Mouse (Mus musculus) adrenal gland, postnatal 10 days (tissue): ENCODE measurements around the gene Mfge8. TPM values are rescaled to one million over a fixed set of nuclear protein-coding genes. Genes with fewer than 3 reads are reported as not detected.
A peak's percentile ranks its signal among the peaks of the same experiment; 100 is the strongest.

Source experiments
- DNase-seq: peaks from one replicate; pipeline ENCODE4 v3.0.0; 2021; ENCODE audit warnings: mixed read lengths
- long read RNA-seq, 2 experiments: library from polyadenylated mRNA; stranded (forward); transcript quantifications; one replicate each; pipeline ENCODE4 v2.0.0; 2021
- total RNA-seq, 2 experiments: library from RNA; stranded (reverse); gene quantifications; 2 replicates each; pipeline ENCODE4 v1.2.3; 2021

Mfge8 gene
- total RNA-seq = 100 to 1,000 TPM; 231 to 232 TPM
- long read RNA-seq, experiment 1, transcript Mfge8-209 (6 exons, 2,330 nt) = minor isoform, 7 of 428 reads
- long read RNA-seq, experiment 1, transcript Mfge8-201 (10 exons, 2,125 nt) = minor isoform, 50 of 428 reads
- long read RNA-seq, experiment 1, transcript Mfge8-202 (9 exons, 2,008 nt) = major isoform, 337 of 428 reads
- long read RNA-seq, experiment 1, transcript Mfge8-206 (3 exons, 928 nt) = minor isoform, 5 of 428 reads
- long read RNA-seq, experiment 1, partial matches to known transcripts = 26 of 428 reads
- long read RNA-seq, experiment 1, other reads (novel, unspliced or antisense) = 3 of 428 reads
- long read RNA-seq, experiment 2, transcript Mfge8-209 (6 exons, 2,330 nt) = minor isoform, 5 of 235 reads
- long read RNA-seq, experiment 2, transcript Mfge8-201 (10 exons, 2,125 nt) = minor isoform, 26 of 235 reads
- long read RNA-seq, experiment 2, transcript Mfge8-202 (9 exons, 2,008 nt) = major isoform, 178 of 235 reads
- long read RNA-seq, experiment 2, partial matches to known transcripts = 11 of 235 reads
- long read RNA-seq, experiment 2, other reads (novel, unspliced or antisense) = 13 of 235 reads

DNA sequence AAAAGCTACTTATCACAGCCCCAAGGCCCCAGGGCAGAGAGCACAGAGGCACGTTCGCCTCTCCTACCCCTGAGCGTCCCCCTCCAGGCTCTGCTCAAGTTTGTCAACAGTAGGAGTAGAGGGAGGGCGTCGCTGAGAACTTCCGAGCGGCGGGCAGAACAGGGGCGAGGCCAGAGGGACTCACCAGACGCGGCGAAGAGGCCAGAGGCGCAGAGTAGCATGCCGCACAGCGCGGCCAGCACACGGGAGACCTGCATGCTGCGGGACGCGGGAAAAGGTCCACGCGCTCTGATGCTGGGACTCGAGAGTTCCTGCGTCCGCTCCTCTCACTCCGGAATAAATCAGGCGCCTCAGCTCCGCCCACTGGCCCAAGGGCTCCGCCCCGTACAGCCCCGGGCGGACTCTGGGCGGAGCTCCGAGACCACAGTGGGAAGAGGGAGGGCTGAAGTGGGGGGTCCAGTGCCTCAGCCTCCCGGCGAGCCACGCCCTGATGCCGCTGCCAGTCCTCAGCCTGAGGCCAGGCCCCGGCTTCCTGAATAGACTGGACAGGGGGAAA is at the start of gene Mfge8:
Gene Mfge8 (minus strand): TSS at position 350 of the 556 bp plus-strand sequence.
- peak; percentile 93 for DNase-seq

DNA sequence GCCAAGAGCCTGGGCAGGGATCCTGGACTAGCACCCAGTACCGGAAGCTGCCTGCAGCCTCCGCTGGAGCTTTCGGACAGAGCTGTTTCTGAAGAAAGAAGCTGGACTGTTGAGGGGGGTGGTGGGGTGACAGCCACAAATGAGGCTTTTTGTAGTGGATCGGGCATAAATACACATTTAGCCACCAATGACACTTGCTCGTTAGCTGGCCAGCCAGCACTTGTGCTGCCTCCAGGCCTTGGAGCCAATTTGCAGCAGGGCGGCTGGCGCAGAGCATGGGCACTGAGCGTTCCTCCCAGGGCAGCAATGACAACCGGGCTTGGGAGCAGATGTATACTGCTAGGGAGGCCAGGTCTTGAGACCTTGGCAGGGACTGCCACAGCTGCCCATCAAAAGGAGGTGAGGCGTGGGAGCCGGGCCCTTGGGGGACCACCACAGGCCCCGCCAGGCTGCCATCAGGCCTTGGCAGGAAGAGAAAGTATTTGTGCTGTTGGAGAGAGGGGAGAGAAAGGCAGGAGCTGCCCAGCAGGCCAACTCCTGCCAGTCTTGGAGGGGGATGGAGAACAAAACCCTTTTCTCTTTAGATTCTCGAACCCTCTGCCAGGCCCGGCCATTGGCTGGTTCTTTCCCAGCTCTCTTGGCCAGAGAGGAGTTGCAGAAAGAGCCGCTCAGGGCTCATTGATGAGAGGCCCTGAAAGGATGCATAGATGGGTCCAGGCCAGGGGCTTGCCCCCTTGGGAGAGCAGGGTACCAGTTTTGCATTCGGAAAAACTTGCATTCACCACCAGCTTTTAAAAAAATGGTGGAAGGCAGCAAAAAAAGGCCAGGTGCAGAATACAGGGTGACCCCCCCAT is 45.9 kb upstream of the Mfge8 start:
- peak; percentile 46 for DNase-seq

DNA sequence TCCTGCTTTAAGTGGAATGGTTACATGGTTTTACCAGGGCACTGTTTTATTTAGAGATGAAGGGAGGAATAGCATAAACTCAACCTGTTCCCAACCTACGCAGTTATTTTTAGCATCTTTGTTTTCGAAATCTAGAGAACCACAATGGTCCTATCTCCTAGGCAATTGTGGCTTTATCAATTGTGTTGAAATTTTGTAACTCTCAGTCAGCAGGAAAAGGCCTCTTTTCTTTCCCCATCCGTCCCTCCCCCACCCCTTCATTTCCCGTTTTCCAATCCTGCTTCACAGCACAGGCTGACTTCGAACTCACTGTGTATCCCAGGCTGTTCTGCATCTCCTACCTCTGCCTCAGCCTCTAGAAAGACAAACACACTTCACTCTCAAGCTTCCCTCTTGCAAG is 45.1 kb upstream of the Mfge8 start:
- DNase-seq = no peak

DNA sequence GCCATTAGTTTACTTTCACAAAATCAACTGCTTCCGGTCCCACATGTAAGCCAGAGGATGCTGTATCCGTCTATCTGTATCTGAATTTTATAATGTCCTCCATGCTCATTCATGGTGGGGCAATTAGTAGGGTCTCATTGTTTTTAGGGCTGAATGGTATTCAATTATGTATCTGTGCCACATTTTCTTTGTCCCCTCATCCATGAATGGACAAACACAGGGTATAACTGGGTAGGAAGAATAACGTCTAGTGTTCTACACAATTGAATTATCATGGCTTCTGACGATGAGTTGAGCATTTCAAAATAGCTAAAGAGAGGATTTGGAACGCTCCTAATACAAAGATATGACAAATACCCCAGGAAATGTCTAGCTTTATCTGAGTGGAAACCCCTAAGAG is 42.6 kb upstream of the Mfge8 start:
- no peak for DNase-seq

DNA sequence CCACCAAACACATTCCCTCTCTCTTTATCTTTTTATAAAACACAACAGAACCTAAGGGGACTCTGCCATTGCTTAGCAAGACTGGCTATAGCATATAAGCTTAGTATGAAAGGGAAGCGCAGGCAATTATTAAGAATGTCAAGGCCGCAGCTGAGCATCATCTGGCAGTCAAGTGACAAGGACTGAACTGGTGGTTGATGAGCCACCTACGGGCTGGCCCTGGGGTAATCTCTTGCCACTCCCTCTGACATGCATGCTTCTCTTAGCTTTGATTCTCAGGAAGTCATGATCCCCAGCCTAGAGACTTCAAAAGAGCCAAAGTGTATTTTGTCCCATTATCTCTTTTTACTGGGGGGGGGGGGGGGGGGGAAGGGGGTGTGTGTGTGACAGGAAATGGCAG is 41.7 kb upstream of the Mfge8 start:
- peak; percentile 64 for DNase-seq

DNA sequence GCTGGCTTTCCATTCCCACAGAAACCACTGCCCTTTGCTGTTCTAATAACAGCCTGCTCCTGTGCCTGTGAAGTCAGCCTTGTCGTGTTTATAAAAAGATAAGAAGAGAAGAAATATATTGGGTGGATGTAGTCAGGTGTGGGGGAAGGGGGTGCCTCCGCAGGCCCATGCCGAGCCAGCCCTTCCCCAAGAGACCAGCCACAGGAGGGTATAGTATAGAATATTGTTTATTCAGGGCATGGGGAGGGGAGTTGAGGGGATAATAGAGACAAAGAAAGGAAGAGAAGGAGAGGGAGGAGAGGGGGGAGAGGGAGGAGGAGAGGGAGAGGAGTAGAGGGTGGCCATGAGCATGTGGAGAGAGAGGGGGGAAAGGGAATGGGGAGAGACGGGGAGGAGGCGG is 40.4 kb upstream of the Mfge8 start:
- no peak for DNase-seq

DNA sequence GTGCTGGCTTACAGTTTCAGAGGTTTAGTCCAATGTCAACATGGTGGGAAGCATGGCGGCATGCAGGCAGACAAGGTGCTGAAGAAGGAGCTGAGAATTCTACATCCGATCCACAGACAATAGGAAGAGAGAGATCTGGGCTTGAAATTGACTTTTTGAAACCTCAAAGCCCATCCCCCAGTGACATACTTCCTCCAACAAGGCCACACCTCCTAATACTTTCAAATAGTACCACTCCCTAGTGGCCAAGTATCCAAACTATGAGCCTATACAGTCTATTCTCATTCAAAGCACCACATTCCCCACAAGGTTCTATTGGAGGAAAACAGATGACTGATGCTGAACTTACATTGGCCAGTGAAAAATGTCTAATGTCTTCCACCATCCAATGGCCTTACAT is 38.7 kb upstream of the Mfge8 start:
- no peak for DNase-seq

DNA sequence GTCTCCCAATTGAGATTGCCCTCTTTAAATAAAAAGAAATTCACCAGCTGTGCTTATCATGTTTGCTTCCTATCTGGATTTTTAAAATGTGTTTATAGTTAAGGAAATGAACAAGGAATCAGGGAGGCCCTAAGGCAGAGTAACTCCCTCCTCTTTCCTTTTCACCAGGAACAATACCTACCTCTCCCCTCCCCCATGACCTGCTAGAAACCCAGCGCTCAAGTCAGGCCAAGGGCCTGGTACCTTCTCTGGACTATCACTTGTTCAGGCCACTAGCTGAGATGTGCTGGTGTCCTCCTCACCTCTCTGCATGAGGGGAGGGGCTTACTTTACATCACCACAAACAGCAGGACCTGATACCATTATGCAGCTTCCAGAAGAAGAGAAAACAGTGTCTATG is 34.6 kb upstream of the Mfge8 start:
- no peak for DNase-seq

DNA sequence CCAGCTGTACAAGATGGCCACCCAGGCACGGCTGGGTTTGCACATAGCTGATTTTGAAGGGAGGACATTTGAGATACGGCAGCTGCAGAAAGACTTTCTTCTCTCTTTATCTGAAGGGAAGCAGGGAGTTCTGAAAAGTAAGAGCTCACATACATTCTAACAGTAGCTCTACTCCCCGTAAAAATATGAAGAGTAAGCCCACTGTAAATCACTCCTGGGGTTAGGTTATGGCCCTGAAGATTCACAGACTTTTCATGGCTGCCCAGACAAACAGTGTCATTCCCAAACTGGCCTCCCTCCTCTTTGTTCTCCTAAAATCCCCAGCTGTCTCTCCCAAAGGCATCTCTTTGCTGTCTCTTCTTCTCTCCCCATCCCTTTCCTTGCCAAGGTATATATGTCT is 24.9 kb upstream of the Mfge8 start:
- no peak for DNase-seq

DNA sequence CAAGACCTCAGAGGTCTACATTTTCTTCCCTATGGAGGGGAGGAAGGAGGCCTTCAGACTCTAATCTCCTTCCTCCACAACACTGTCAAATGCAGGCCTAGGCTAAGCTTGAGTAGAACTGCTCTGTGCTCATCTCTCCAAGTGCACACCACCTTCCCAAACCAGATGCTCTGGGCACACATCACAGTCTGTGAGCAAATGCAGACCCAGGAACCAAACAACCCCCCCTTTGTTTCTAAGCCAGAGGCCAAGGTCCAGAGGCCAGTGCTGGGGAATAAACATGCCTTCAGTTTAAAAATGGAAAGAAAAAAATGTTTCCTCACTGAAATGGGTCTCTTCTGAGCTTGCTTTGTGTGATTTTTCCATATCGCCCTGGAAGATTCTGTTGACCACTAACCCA is 22.9 kb upstream of the Mfge8 start:
- DNase-seq = no peak

DNA sequence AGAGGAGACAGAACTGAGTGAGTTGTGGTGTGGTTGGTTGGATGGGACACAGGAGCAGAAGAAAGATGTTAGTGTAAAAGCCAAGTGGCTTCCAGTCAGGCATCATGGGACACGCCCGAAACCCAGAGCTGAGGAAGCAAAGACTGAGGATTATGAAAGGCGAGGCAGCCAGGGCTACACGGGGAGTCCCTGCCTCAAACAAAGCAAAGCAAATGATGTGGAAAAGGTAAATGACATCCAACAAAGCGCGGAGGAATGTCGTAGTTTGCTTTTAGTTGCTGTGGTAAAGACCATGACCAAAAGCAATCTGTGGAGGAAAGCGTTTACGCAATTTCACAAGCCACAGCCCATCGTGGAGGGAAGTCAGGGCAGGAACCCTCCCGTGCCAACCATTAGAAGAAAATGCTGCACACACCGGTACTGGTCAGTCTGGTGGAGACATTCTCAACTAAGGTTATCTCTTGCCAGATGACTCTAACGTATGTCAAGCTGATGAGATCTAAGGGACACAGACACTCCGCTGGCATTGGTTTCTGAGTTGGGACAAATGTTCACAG is 18.2 kb upstream of the Mfge8 start:
- no peak for DNase-seq

DNA sequence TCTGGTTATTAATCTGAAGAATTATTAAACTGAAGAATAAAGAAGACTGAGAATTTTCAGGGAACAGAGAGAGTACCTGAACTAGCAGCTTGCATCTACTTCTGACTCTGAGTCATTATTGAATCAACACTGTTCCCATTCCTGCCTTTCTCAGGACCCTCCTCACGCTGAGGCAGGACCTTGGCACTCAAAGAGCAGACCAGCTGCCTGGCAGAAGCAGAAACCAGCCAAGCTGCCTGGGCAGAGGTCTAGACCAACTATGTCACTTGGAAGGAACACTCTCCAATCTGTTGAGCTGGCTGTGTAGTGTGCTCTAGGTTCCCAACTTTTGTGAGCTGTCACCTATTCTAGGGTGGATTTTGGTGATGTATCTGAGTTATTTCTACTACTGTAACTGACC is 10.5 kb upstream of the Mfge8 start:
- DNase-seq = no peak

DNA sequence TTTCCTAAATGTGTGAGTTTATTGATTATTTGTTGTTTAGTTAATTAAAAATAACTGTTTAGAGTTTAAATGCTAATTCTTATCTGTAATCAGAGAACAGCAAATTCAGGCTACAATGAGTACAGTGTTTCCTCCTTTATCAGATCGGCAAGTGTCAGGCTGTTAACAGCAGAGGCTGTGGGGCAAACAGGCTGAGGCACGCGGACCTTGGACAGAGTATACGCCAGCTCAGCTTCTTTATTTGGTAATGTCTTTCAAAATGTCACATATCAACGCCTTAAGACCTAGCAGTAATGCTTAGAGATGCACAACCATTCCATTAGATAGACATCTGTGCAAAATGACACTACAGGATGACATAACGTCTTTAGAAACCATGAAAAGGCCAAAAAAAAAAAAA is 662 bp upstream of the Mfge8 start:
- no peak for DNase-seq

DNA sequence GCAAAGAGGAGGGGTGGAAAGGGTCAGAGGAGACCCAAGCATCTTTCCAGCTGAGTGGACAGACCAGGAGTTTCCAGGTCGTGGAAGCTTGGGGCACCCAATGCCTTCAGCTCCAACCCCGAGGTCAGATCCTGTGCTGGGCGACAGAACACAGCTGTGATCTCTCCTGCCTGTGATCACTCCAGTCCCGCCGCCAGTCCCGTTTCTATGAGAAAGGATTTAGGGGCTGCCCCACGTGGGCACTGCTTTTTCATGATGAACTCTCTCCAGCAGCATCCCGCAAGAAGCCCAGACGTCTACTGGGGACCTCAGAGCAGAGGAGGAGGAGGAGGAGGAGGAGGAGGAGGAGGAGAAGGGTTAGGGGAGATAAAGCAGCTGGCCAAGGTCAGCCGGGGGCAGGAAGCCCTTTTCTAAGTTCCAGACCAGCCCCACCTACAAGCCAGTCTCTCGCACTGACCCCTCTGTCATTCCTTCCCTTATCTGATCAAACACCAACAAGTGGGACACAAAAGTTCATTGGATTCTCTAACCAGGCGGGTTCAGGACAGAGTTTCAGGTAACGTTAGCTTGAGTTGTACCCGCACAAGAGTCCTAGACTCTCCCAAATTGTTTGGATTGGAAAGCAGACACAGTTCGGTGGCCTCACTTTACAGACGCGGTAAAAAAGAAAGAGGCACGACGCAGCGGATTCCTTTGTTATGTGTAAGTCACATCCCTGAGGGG is 768 bp downstream of the Mfge8 start:
- DNase-seq = no peak

DNA sequence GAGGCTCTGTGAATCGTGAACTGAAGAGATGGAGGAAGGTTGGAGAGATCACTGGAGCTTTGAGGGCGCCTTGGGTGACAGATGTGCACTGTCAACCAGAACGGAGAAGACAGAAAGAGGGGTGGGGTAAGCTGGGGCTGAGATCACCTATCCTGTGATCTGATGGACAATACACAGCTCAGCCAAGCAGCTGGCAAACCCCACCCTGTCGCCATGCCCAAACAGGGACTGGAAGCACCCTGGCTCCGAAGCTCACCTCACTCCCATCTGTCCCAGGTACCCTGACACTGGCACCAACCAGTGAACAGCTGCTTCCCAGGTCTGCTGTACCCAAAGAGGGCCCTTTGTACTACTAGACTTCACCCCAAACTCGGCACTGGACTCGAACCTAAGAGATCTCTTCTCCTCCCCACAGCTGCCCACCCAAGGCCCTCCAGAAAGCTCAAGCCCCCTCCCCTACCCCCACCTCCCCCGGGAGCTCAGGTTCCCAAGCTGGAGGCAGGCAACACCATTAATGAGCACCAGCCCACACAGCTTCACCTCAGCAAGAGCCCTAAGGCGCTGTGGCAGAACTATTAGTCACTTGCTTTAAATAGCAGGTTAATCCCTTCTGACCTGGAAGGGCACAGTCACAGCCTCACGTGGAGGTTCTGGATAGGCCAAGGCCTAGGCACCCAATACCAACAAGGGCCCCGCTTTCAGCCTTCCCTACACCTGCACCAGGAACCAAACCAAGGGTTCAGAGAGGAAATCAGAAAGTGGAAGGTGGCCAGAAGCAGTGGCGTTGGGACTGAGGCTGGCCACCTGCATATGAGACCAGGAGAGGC is 1.6 kb downstream of the Mfge8 start:
- DNase-seq = no peak

DNA sequence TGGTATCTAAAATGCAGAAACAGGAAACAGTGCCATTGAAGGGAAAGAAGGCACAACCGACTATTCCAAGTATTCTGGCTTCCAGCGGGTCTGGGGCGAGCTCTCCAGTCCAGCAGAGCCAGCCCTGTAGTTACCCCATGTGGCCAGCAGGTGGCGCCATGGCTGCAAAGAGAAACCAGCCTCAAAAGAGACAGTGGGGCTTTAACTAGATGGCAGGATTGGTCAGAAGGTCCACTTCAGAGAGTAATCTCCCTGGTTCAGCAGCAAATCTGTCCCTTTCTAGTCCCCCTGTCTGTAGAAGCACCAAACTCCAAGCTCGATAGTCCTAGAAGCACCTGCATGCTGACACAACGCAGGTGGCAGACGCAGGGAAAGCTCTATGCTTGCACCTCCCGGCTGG is 8.0 kb downstream of the Mfge8 start:
- DNase-seq = peak; percentile 90

DNA sequence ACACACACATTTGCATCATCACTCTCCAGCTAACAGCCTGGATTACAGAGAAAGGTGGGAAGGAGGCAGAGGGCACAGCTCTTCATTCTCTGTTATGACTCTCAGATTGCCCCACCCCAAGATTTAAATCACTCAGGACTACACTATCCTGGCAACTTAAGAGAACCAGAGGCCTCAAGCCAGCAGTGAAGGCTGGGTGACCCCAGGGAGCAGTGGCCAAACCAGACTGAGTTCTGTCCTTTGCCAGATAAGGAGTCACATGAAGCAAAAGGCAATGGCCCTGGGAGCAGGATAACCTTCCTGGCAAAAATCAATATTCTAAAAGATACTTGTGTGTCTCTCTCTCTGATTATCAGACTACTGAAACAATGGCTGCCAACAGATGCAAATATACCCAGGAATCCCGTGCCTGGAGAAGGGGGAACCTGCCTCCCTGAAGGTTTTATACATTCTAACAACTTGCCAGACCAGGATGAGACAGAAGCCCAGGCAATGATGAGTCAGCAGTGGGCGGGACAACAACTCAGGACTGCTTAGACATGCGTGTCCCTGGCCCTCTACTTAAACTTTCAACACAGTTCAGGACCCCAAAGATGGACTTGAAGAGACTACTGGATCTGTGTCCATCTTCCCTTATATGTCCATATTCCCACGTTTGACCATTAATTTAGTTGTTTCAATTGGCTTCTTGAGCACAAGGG is 8.8 kb downstream of the Mfge8 start:
- DNase-seq = peak; percentile 46

DNA sequence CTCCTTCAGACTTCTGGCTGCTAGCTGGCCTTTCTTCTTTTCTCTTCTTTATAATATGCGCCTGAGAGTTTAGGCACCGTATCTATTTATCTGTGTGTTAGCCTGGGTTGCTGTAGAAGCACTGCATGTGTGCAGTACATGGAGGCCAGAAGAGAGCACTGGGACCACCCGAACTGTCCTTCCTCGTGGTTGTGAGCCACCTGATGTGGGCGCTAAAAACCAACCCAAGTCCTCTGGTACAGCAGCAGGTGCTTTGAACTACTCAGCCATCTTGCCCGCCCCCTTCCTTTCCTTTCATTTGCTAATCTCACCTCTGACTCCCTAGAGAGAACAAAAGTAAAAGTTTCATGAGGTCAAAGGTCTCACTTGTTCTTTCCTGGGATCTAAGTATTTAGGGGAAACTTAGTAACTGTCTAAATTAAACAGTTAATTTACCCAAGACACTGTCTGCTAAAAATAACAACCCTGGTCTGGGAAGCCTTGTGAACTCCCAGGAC is 9.5 kb downstream of the Mfge8 start:
- no peak for DNase-seq

DNA sequence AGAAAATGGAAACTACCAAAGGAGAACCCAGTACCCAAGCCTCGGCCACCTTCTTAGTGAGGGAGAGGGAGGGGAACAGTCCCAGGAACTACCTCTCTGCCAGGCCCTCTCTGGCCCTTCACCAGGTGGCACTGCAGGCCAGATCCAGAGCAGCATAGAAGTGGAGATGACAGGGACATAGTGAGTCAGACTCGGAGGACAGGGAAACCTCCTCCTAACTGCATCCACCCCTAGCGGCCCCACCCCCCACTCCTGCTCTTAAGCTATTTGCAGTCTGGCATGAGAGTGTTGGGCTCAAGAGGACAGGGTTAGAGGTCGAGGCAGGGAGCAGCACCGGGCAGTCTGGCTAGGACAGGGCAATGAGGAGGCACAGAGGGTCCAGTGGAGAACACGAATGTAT is 15.5 kb downstream of the Mfge8 start:
- DNase-seq = no peak

DNA sequence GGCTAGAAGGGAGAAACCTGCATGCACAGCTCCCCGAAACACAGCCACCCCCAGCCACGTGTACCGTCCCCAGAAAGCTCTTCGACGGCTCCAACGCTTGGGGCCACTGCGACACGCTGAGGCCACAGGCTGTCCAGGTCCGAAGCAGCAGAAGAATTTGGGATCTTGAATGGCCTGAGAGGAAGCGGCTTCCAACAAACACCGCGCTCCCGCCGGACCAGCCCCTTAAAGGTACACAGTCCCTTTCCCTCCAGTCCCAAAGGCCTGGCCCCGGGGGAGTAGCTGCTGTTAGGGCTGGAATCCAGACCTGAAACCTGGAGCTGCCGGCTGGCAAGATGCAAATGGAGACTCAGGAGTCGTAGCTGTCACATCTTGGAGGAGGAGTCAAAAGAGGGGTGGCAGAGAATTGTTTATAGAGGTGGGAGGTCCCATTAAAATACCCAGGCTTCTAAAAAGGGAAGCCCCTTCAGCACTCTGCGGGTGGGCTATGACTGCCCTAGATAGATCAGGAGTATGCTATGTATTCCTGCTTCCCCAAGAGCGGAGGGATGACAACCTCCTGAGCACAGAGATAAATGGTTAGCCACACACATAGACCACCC is 17.9 kb downstream of the Mfge8 start, which contains the start of gene Hapln3:
Gene Hapln3 (minus strand): TSS at position 176 of the 602 bp plus-strand sequence.
- DNase-seq = peak; percentile 72
